Comparison of ENCODE assay signal across 8 mouse cellular contexts in genomic region chr6:143167409-143167919, GRCm38 (mm10). TPM values are rescaled to one million over a fixed set of nuclear protein-coding genes. Genes with fewer than 3 reads are reported as not detected.
A peak's percentile ranks its signal among the peaks of the same experiment; 100 is the strongest.
DNase-seq lines count a peak whose midpoint lies in the region; ATAC-seq and TF ChIP-seq lines count a peak whose summit lies in the region.

No protein-coding gene starts in this region.

- no peaks in the 10 kb centered on the region; the same call in 1 of the 2 replicates for H3K36me3 ChIP-seq in kidney, adult 2 months (ENCODE audit: control insufficient read depth, insufficient read depth, low read length)
- peaks cover 11 to 35% of the 10 kb centered on the region in 2 experiments for H3K36me3 ChIP-seq in MEL (ENCODE audit: control insufficient read depth in 1 of 2, insufficient read depth in 2 of 2, low read length in 2 of 2)
- H3K36me3 ChIP-seq in embryonic facial prominence, embryonic 15.5 days, result no peaks in the 10 kb centered on the region
- peaks cover 18% of the 10 kb centered on the region for H3K36me3 ChIP-seq in intestine, embryonic 14.5 days (ENCODE audit: control insufficient read depth, insufficient read depth, low read length)
- no peaks in the 10 kb centered on the region for H3K36me3 ChIP-seq in lung, postnatal 0 days (ENCODE audit: insufficient read depth, low read length)

- no peak for TF ChIP-seq RAD21 in MEL (IDR thresholded peaks at IDR 0.05; ENCODE audit: low read depth, low read length)

- no peak for TF ChIP-seq POLR2A in kidney, adult 2 months (IDR thresholded peaks at IDR 0.05; ENCODE audit: low read depth, low read length)
- no peak for TF ChIP-seq POLR2A in MEL (IDR thresholded peaks at IDR 0.05; ENCODE audit: control insufficient read depth in 1 of 2, insufficient read depth in 1 of 2, low read depth in 1 of 2, low read length in 2 of 2, poor library complexity in 1 of 2)

- peaks cover 3% of the 10 kb centered on the region; the same call in 1 of the 2 replicates for H3K4me1 ChIP-seq in kidney, adult 2 months (ENCODE audit: control insufficient read depth, insufficient read depth, low read length)
- H3K4me1 ChIP-seq in MEL (ENCODE audit: control insufficient read depth in 1 of 2, insufficient read depth in 2 of 2, low read length in 2 of 2), result peaks cover 20 to 25% of the 10 kb centered on the region in 2 experiments
- H3K4me1 ChIP-seq in embryonic facial prominence, embryonic 15.5 days, result peaks cover 36% of the 10 kb centered on the region
- H3K4me1 ChIP-seq in intestine, embryonic 14.5 days (replicated peaks; ENCODE audit: control insufficient read depth, insufficient read depth, low read length), result peaks cover 30% of the 10 kb centered on the region
- no peaks in the 10 kb centered on the region for H3K4me1 ChIP-seq in lung, postnatal 0 days (ENCODE audit: insufficient read depth, low read depth, low read length)

- peak; percentile 27 for ATAC-seq in embryonic facial prominence, embryonic 15.5 days (ENCODE audit: insufficient number of reproducible peaks, low FRiP score, low TSS enrichment, low read depth)
- ATAC-seq in intestine, embryonic 14.5 days (replicated peaks; ENCODE audit: low FRiP score, low TSS enrichment, low read depth), result peak; percentile 70
- peak; percentile 43 for ATAC-seq in lung, postnatal 0 days

- H3K9me3 ChIP-seq in MEL (replicated peaks; ENCODE audit: insufficient read depth, low read length), result no peaks in the 10 kb centered on the region
- no peaks in the 10 kb centered on the region for H3K9me3 ChIP-seq in embryonic facial prominence, embryonic 15.5 days (replicated peaks)
- no peaks in the 10 kb centered on the region for H3K9me3 ChIP-seq in intestine, embryonic 14.5 days (ENCODE audit: control insufficient read depth, low read length)
- H3K9me3 ChIP-seq in lung, postnatal 0 days (ENCODE audit: low read length), result no peaks in the 10 kb centered on the region

- H3K4me2 ChIP-seq in embryonic facial prominence, embryonic 15.5 days (replicated peaks), result peak overlapping the region; percentile 75
- peak overlapping the region; percentile 82 for H3K4me2 ChIP-seq in intestine, embryonic 14.5 days (ENCODE audit: low read length)
- H3K4me2 ChIP-seq in lung, postnatal 0 days (replicated peaks; ENCODE audit: low read depth, low read length), result peak overlapping the region; percentile 89

- no peak for TF ChIP-seq EP300 in MEL (IDR thresholded peaks at IDR 0.05; ENCODE audit: low read depth in 1 of 2, low read length in 2 of 2)
- no peak for TF ChIP-seq EP300 in lung, postnatal 0 days (IDR thresholded peaks at IDR 0.05)

- peak overlapping the region; percentile 80 for H3K27ac ChIP-seq in kidney, adult 2 months (ENCODE audit: insufficient read depth, low read depth, low read length)
- peak overlapping the region; percentile 65 for H3K27ac ChIP-seq in MEL (ENCODE audit: control insufficient read depth, low read depth, low read length)
- H3K27ac ChIP-seq in embryonic facial prominence, embryonic 15.5 days (replicated peaks), result peak overlapping the region; percentile 93
- peak overlapping the region; percentile 90 for H3K27ac ChIP-seq in intestine, embryonic 14.5 days (ENCODE audit: low read depth)
- H3K27ac ChIP-seq in lung, postnatal 0 days (ENCODE audit: low read length), result peak overlapping the region; percentile 92

- H3K79me2 ChIP-seq in MEL (ENCODE audit: control insufficient read depth, insufficient read depth, low read length, poor library complexity), result peaks cover 42% of the 10 kb centered on the region

- H3K9ac ChIP-seq in MEL (ENCODE audit: control insufficient read depth, low read depth, low read length, poor library complexity, severe bottlenecking), result peak overlapping the region; percentile 95
- peak overlapping the region; percentile 90 for H3K9ac ChIP-seq in embryonic facial prominence, embryonic 15.5 days
- peak overlapping the region; percentile 79 for H3K9ac ChIP-seq in intestine, embryonic 14.5 days (ENCODE audit: low read length)
- H3K9ac ChIP-seq in lung, postnatal 0 days (replicated peaks; ENCODE audit: low read depth), result peak overlapping the region; percentile 63

- under 1% methylated on average over 60 of the region's 60 CpGs for WGBS in kidney, adult 2 months
- under 1% methylated on average over 60 of the region's 60 CpGs for WGBS in embryonic facial prominence, embryonic 15.5 days
- WGBS in intestine, embryonic 14.5 days, result under 1% methylated on average over 60 of the region's 60 CpGs
- WGBS in lung, postnatal 0 days, result 0% methylated on average over 52 of the region's 60 CpGs

- no peak for TF ChIP-seq CTCF in kidney, adult 2 months (conservative IDR thresholded peaks at IDR 0.05; ENCODE audit: insufficient read depth, insufficient read length, low read depth, low read length)
- no peak for TF ChIP-seq CTCF in MEL (IDR thresholded peaks at IDR 0.05 in 2 of 3, conservative IDR thresholded peaks at IDR 0.05 in 1 of 3; ENCODE audit: control insufficient read depth in 1 of 3, insufficient read depth in 1 of 3, low read depth in 2 of 3, low read length in 3 of 3, poor library complexity in 1 of 3, severe bottlenecking in 1 of 3)
- TF ChIP-seq CTCF in lung, postnatal 0 days (IDR thresholded peaks at IDR 0.05), result no peak

- H3K27me3 ChIP-seq in kidney, adult 2 months (replicated peaks; ENCODE audit: control insufficient read depth, insufficient read depth, low read length), result no peaks in the 10 kb centered on the region
- no peaks in the 10 kb centered on the region for H3K27me3 ChIP-seq in MEL (ENCODE audit: control insufficient read depth in 1 of 2, insufficient read depth in 2 of 2, low read length in 2 of 2)
- no peaks in the 10 kb centered on the region for H3K27me3 ChIP-seq in embryonic facial prominence, embryonic 15.5 days
- no peaks in the 10 kb centered on the region for H3K27me3 ChIP-seq in intestine, embryonic 14.5 days (replicated peaks; ENCODE audit: control insufficient read depth, insufficient read depth, low read length)
- no peaks in the 10 kb centered on the region for H3K27me3 ChIP-seq in lung, postnatal 0 days (replicated peaks; ENCODE audit: insufficient read depth, low read length)

- DNase-seq in kidney, adult 2 months, result peak; percentile 49
- DNase-seq in kidney, adult 18-20 months, result no peak
- DNase-seq in MEL (ENCODE audit: low read depth, low spot score), result peak; percentile 60
- DNase-seq in intestine, embryonic 14.5 days (ENCODE audit: low spot score), result no peak
- DNase-seq in lung, postnatal 0 days (ENCODE audit: low spot score), result peak; percentile 64
- DNase-seq in skeletal muscle tissue, adult 2 months (ENCODE audit: low read depth, low spot score), result peak; percentile 24
- DNase-seq in layer of hippocampus, adult 11-12 months (ENCODE audit: low spot score), result no peak

- peak overlapping the region; percentile 94 for H3K4me3 ChIP-seq in kidney, adult 2 months (ENCODE audit: insufficient read depth, low read depth, low read length)
- peak overlapping the region; percentile 74 to 96 for H3K4me3 ChIP-seq in MEL (ENCODE audit: control insufficient read depth in 1 of 2, insufficient read depth in 1 of 2, low read depth in 2 of 2, low read length in 2 of 2)
- H3K4me3 ChIP-seq in embryonic facial prominence, embryonic 15.5 days (replicated peaks), result peak overlapping the region; percentile 96
- H3K4me3 ChIP-seq in intestine, embryonic 14.5 days (ENCODE audit: low read depth, low read length), result peak overlapping the region; percentile 69
- peak overlapping the region; percentile 74 for H3K4me3 ChIP-seq in lung, postnatal 0 days (ENCODE audit: low read depth, low read length)

TF ChIP-seq in MEL, 35 proteins besides CTCF, POLR2A, EP300 and RAD21:
- TF ChIP-seq ZC3H11A (IDR thresholded peaks at IDR 0.05; ENCODE audit: low read depth, low read length) (no peak), CHD2 (IDR thresholded peaks at IDR 0.05; ENCODE audit: low read length) (no peak), NRF1 (IDR thresholded peaks at IDR 0.05; ENCODE audit: insufficient read depth, low read depth, low read length, poor library complexity, severe bottlenecking) (no peak), ELF1 (IDR thresholded peaks at IDR 0.05; ENCODE audit: low read depth, low read length) (no peak), SIN3A (IDR thresholded peaks at IDR 0.05; ENCODE audit: low read length) (no peak), POLR2AphosphoS2 (IDR thresholded peaks at IDR 0.05; ENCODE audit: low read length) (no peak), ZNF384 (IDR thresholded peaks at IDR 0.05; ENCODE audit: low read depth, low read length) (no peak), E2F4 (IDR thresholded peaks at IDR 0.05; ENCODE audit: borderline replicate concordance, low read depth, low read length) (no peak), MXI1 (IDR thresholded peaks at IDR 0.05; ENCODE audit: low read depth, low read length) (no peak), HCFC1 (IDR thresholded peaks at IDR 0.05; ENCODE audit: low read depth, low read length) (no peak), POLR2AphosphoS5 (IDR thresholded peaks at IDR 0.05; ENCODE audit: borderline replicate concordance, low read depth, low read length) (no peak), MEF2A (IDR thresholded peaks at IDR 0.05; ENCODE audit: extremely low read depth, insufficient replicate concordance, low read depth, low read length, poor library complexity, severe bottlenecking) (no peak), SMC3 (IDR thresholded peaks at IDR 0.05; ENCODE audit: low read depth, low read length) (no peak), MYB (IDR thresholded peaks at IDR 0.05; ENCODE audit: low read depth, low read length) (no peak), RCOR1 (IDR thresholded peaks at IDR 0.05; ENCODE audit: low read depth, low read length) (no peak), MYC (IDR thresholded peaks at IDR 0.05; ENCODE audit: low read depth, low read length) (no peak)

RNA-seq across cellular contexts. Expression of gene Etnk1, which starts 0.4 kb away (rescaled TPM):
- 71.5 and 71.6 TPM in 2 replicates for polyA plus RNA-seq in kidney, adult 2 months (2012; rRNA removed)
- 33.6 and 38.1 TPM in 2 replicates for total RNA-seq in MEL (2012; rRNA removed)
- polyA plus RNA-seq in MEL (2012; ENCODE audit: insufficient read depth in 1 of 2, insufficient read length in 2 of 2, low read depth in 1 of 2, low replicate concordance in 2 of 2, missing spikeins in 1 of 2), result 10 to 100 TPM; 29.9 to 37.0 TPM
- 17.7 and 19.3 TPM in 2 replicates for polyA plus RNA-seq in embryonic facial prominence, embryonic 15.5 days (2015; fragmentation: Nextera tagmentation; extraction: Ambion mirVana)
- 24.2 and 24.7 TPM in 2 replicates for polyA plus RNA-seq in intestine, embryonic 14.5 days (2014; fragmentation: Nextera tagmentation; extraction: Ambion mirVana)
- 11.1 and 12.6 TPM in 2 replicates for polyA plus RNA-seq in lung, postnatal 0 days (2015; fragmentation: Nextera tagmentation; extraction: Ambion mirVana)

Comparison
In these comparisons a context has a peak if more than half of its experiments do, and no peak if none do; other contexts are left out.
1. DNase-seq: peak in kidney, adult 2 months (single experiment), MEL (single experiment), lung, postnatal 0 days (single experiment) and skeletal muscle tissue, adult 2 months (single experiment); none in kidney, adult 18-20 months (single experiment), intestine, embryonic 14.5 days (single experiment) and layer of hippocampus, adult 11-12 months (single experiment).
2. Peak in every context shown above with its lines, with median percentiles within 50 percentile points of each other: H3K27ac ChIP-seq, H3K4me3 ChIP-seq, H3K9ac ChIP-seq, ATAC-seq and H3K4me2 ChIP-seq.